Comparison of ENCODE assay signal across 12 mouse cellular contexts in genomic region chr7:68148297-68149048, GRCm38 (mm10).
A peak's percentile ranks its signal among the peaks of the same experiment; 100 is the strongest.
DNase-seq lines count a peak whose midpoint lies in the region; ATAC-seq lines count a peak whose summit lies in the region.
"Had no signal": no experiment of that assay in that cellular context is flagged by ENCODE, and none has a peak within 500 bp of the region (broad histone marks: within the 10 kb centered on the region; RNA-seq: fewer than 3 reads in every experiment).

No protein-coding gene starts in this region.

- no peaks in the 10 kb centered on the region for H3K9me3 ChIP-seq in midbrain, embryonic 12.5 days
- no peaks in the 10 kb centered on the region for H3K9me3 ChIP-seq in midbrain, embryonic 15.5 days

- H3K4me3 ChIP-seq in midbrain, embryonic 12.5 days: no peak overlapping the region
- no peak overlapping the region for H3K4me3 ChIP-seq in midbrain, embryonic 15.5 days

- no peak overlapping the region for H3K9ac ChIP-seq in midbrain, embryonic 12.5 days (replicated peaks)
- no peak overlapping the region for H3K9ac ChIP-seq in midbrain, embryonic 15.5 days
- H3K9ac ChIP-seq: lung, embryonic 14.5 days had no signal

- no peak overlapping the region for H3K4me2 ChIP-seq in midbrain, embryonic 12.5 days (replicated peaks)
- no peak overlapping the region for H3K4me2 ChIP-seq in midbrain, embryonic 15.5 days
- H3K4me2 ChIP-seq: lung, embryonic 14.5 days had no signal

- H3K27ac ChIP-seq in midbrain, embryonic 12.5 days (replicated peaks): no peak overlapping the region
- no peak overlapping the region for H3K27ac ChIP-seq in midbrain, embryonic 15.5 days

- peaks cover 20% of the 10 kb centered on the region for H3K4me1 ChIP-seq in midbrain, embryonic 12.5 days
- H3K4me1 ChIP-seq in midbrain, embryonic 15.5 days: peaks cover 17% of the 10 kb centered on the region

- WGBS in midbrain, embryonic 12.5 days: 33% methylated on average over 20 of the region's 20 CpGs
- 27% methylated on average over 20 of the region's 20 CpGs for WGBS in midbrain, embryonic 15.5 days

- no peaks in the 10 kb centered on the region for H3K36me3 ChIP-seq in midbrain, embryonic 12.5 days
- no peaks in the 10 kb centered on the region for H3K36me3 ChIP-seq in midbrain, embryonic 15.5 days (replicated peaks)

- no peaks in the 10 kb centered on the region for H3K27me3 ChIP-seq in midbrain, embryonic 12.5 days
- H3K27me3 ChIP-seq in midbrain, embryonic 15.5 days (replicated peaks): no peaks in the 10 kb centered on the region

- ATAC-seq in midbrain, embryonic 12.5 days (ENCODE audit: low FRiP score, low read depth): peak; percentile 34; the same call in 1 of the 2 replicates
- no peak; the same call in 1 of the 2 replicates for ATAC-seq in midbrain, embryonic 15.5 days (replicated peaks)

- DNase-seq in cerebellum, postnatal 25 days: peak; percentile 32 to 58
- DNase-seq in cerebellum, adult 8-10 months: no peak
- peak; percentile 28 for DNase-seq in induced T-regulatory cell, adult 2 months (ENCODE audit: low read depth)
- no peak for DNase-seq in spleen, postnatal 10 days (ENCODE audit: low spot score in 2 of 2)
- no peak for DNase-seq in embryo, embryonic 11 days
- no peak for DNase-seq in gastrocnemius, postnatal 10 days
- DNase-seq: adrenal gland, postnatal 14 days; kidney, adult 11 months; lung, embryonic 14.5 days; thymus, adult 18-20 months had no signal

Comparison
In these comparisons a context has a peak if more than half of its experiments do, and no peak if none do; other contexts are left out.
1. DNase-seq: peak in cerebellum, postnatal 25 days (2 of 2) and induced T-regulatory cell, adult 2 months (single experiment); none in cerebellum, adult 8-10 months (single experiment), spleen, postnatal 10 days (0 of 2), embryo, embryonic 11 days (single experiment) and gastrocnemius, postnatal 10 days (single experiment).